Mouse (Mus musculus) left cerebral cortex, postnatal 25 days (tissue): ENCODE measurements around the gene Nkain1. TPM values are rescaled to one million over a fixed set of nuclear protein-coding genes. Genes with fewer than 3 reads are reported as not detected.
A peak's percentile ranks its signal among the peaks of the same experiment; 100 is the strongest.

Source experiments
- DNase-seq, 2 experiments: peaks; one replicate each; pipeline ENCODE4 v3.0.0; 2022; ENCODE audit warnings: low spot score in 2 of 2, mixed read lengths in 1 of 2
- intact Hi-C: fragments of 180-260 bp; cut with DNase I; formaldehyde crosslinking; loops from one replicate; pipeline ENCODE4 v1.15.1; 2025
- total RNA-seq, 2 experiments: library from RNA; stranded (reverse); gene quantifications; 2 replicates each; pipeline ENCODE4 v1.2.3; 2021

Gene Nkain1
- total RNA-seq, 2 experiments from 2014 or later: 30.1 to 32.8 TPM

GRCm38 (mm10) chr4:130519567-130520481 lies 54.1 kb downstream of the Nkain1 start:
- intact Hi-C loops: no loop called here
- DNase-seq: peak; percentile 85 to 91

GRCm38 (mm10) chr4:130516490-130516889 lies 57.5 kb downstream of the Nkain1 start:
- intact Hi-C loops: no loop called here
- DNase-seq: no peak

Other genes with a start within 250 kb of the Nkain1 start
- 10 to 100 TPM; 66.5 to 68.5 TPM for gene Zcchc17, start 214.2 kb downstream of the Nkain1 start, total RNA-seq
- 10 to 100 TPM; 25.6 to 25.8 TPM for gene Snrnp40, start 214.0 kb downstream of the Nkain1 start, total RNA-seq
- 100 to 1,000 TPM; 112 to 114 TPM for gene Pum1, start 89.1 kb upstream of the Nkain1 start, total RNA-seq
- gene Sdc3, start 218.4 kb upstream of the Nkain1 start, total RNA-seq: 100 to 1,000 TPM; 167 to 181 TPM